8 mouse cellular contexts compared by ENCODE assay signal in genomic region chr15:95805022-95805471, GRCm38 (mm10). TPM values are rescaled to one million over a fixed set of nuclear protein-coding genes. Genes with fewer than 3 reads are reported as not detected.
DNase-seq lines count a peak whose midpoint lies in the region; ATAC-seq and TF ChIP-seq lines count a peak whose summit lies in the region.

No protein-coding gene starts in this region.

- H3K79me2 ChIP-seq in myocyte (ENCODE audit: control insufficient read depth, insufficient read depth): peaks cover 64% of the 10 kb centered on the region

- peaks cover 34% of the 10 kb centered on the region for H3K4me1 ChIP-seq in lung, embryonic 16.5 days (replicated peaks; ENCODE audit: control insufficient read depth, insufficient read depth, low read length)
- peaks cover 23% of the 10 kb centered on the region for H3K4me1 ChIP-seq in hindbrain, embryonic 14.5 days (replicated peaks; ENCODE audit: control insufficient read depth, insufficient read depth, low read length)
- peaks cover 13% of the 10 kb centered on the region; the same call in 1 of the 2 replicates for H3K4me1 ChIP-seq in forebrain, embryonic 14.5 days (ENCODE audit: control insufficient read depth, insufficient read depth, low read length)

- DNase-seq in lung, adult 18-20 months: no peak
- peak; percentile 67 for DNase-seq in adrenal gland, postnatal 10 days
- DNase-seq in hindbrain, embryonic 14.5 days (ENCODE audit: low spot score): no peak
- no peak for DNase-seq in right cerebral cortex, postnatal 14 days
- no peak for DNase-seq in spleen, postnatal 14 days (ENCODE audit: low spot score in 2 of 2)
- no peak for DNase-seq in forebrain, embryonic 14.5 days (ENCODE audit: low spot score)

- H3K9me3 ChIP-seq in lung, embryonic 16.5 days (ENCODE audit: control insufficient read depth, low read length): no peaks in the 10 kb centered on the region
- no peaks in the 10 kb centered on the region for H3K9me3 ChIP-seq in hindbrain, embryonic 14.5 days (ENCODE audit: control insufficient read depth, low read length)
- H3K9me3 ChIP-seq in forebrain, embryonic 14.5 days (replicated peaks; ENCODE audit: control insufficient read depth, low read length): no peaks in the 10 kb centered on the region

- H3K4me2 ChIP-seq in lung, embryonic 16.5 days (ENCODE audit: low read depth, low read length): no peak overlapping the region
- H3K4me2 ChIP-seq in hindbrain, embryonic 14.5 days (replicated peaks): no peak overlapping the region
- H3K4me2 ChIP-seq in myocyte (ENCODE audit: low read depth): peak overlapping the region; percentile 90
- H3K4me2 ChIP-seq in forebrain, embryonic 14.5 days (ENCODE audit: low read length): no peak overlapping the region

- H3K4me3 ChIP-seq in lung, embryonic 16.5 days (ENCODE audit: low read length): no peak overlapping the region
- H3K4me3 ChIP-seq in hindbrain, embryonic 14.5 days (replicated peaks; ENCODE audit: low read length): no peak overlapping the region
- peak overlapping the region; percentile 1 for H3K4me3 ChIP-seq in myocyte
- no peak overlapping the region for H3K4me3 ChIP-seq in forebrain, embryonic 14.5 days (ENCODE audit: low read depth, low read length)

- H3K36me3 ChIP-seq in lung, embryonic 16.5 days (ENCODE audit: control insufficient read depth, insufficient read depth, low read length): peaks cover 2% of the 10 kb centered on the region; the same call in 1 of the 2 replicates
- no peaks in the 10 kb centered on the region for H3K36me3 ChIP-seq in hindbrain, embryonic 14.5 days (replicated peaks; ENCODE audit: control insufficient read depth, insufficient read depth)
- H3K36me3 ChIP-seq in myocyte (ENCODE audit: control insufficient read depth, insufficient read depth): peaks cover 5% of the 10 kb centered on the region
- no peaks in the 10 kb centered on the region for H3K36me3 ChIP-seq in forebrain, embryonic 14.5 days (ENCODE audit: control insufficient read depth, insufficient read depth, low read length)

- TF ChIP-seq POLR2A in myocyte (IDR thresholded peaks at IDR 0.05; ENCODE audit: insufficient read length, low read depth): no peak

- no peak overlapping the region for H3K9ac ChIP-seq in lung, embryonic 16.5 days (ENCODE audit: low read length)
- no peak overlapping the region for H3K9ac ChIP-seq in hindbrain, embryonic 14.5 days
- H3K9ac ChIP-seq in forebrain, embryonic 14.5 days (ENCODE audit: low read length): no peak overlapping the region

- ATAC-seq in lung, embryonic 16.5 days (ENCODE audit: low read depth): no peak
- no peak for ATAC-seq in hindbrain, embryonic 14.5 days (ENCODE audit: low FRiP score)
- no peak for ATAC-seq in forebrain, embryonic 14.5 days

- H3ac ChIP-seq in myocyte (ENCODE audit: control insufficient read depth, insufficient read length): no peak overlapping the region

- peak overlapping the region; percentile 72 for H3K27ac ChIP-seq in lung, embryonic 16.5 days (ENCODE audit: low read length)
- H3K27ac ChIP-seq in hindbrain, embryonic 14.5 days: peak overlapping the region; percentile 6; the same call in 1 of the 2 replicates
- H3K27ac ChIP-seq in forebrain, embryonic 14.5 days (ENCODE audit: low read depth, low read length): no peak overlapping the region

- WGBS in lung, embryonic 16.5 days: 50% methylated on average over 5 of the region's 5 CpGs
- WGBS in hindbrain, embryonic 14.5 days: 67% methylated on average over 5 of the region's 5 CpGs
- 84% methylated on average over 5 of the region's 5 CpGs for WGBS in forebrain, embryonic 14.5 days

- H3K27me3 ChIP-seq in lung, embryonic 16.5 days (ENCODE audit: control insufficient read depth, insufficient read depth, low read depth, low read length): no peaks in the 10 kb centered on the region
- H3K27me3 ChIP-seq in hindbrain, embryonic 14.5 days (ENCODE audit: control insufficient read depth, insufficient read depth, low read length): no peaks in the 10 kb centered on the region
- H3K27me3 ChIP-seq in myocyte (ENCODE audit: control insufficient read depth, insufficient read depth, insufficient read length): no peaks in the 10 kb centered on the region
- H3K27me3 ChIP-seq in forebrain, embryonic 14.5 days (replicated peaks; ENCODE audit: control insufficient read depth, insufficient read depth, low read length): no peaks in the 10 kb centered on the region

TF ChIP-seq in myocyte, 11 proteins besides CTCF, POLR2A, EP300 and RAD21:
- TF ChIP-seq MAX (IDR thresholded peaks at IDR 0.05; ENCODE audit: low read depth) (peak; percentile 91), CEBPB (IDR thresholded peaks at IDR 0.05; ENCODE audit: insufficient read depth, poor library complexity, severe bottlenecking) (no peak), POLR2AphosphoS2 (IDR thresholded peaks at IDR 0.05; ENCODE audit: insufficient read length, low read depth) (no peak), SRF (IDR thresholded peaks at IDR 0.05; ENCODE audit: control insufficient read depth, insufficient read length, low read depth) (peak; percentile 38), MYOG (IDR thresholded peaks at IDR 0.05; ENCODE audit: control insufficient read depth in 1 of 3, insufficient read depth in 1 of 3, insufficient read length in 2 of 3, low read depth in 2 of 3) (peak in 1 of 3 experiments; percentile 85), USF1 (IDR thresholded peaks at IDR 0.05; ENCODE audit: low read depth) (peak; percentile 88), MYOD1 (IDR thresholded peaks at IDR 0.05; ENCODE audit: control insufficient read depth in 1 of 3, insufficient read length in 2 of 3, low read depth in 2 of 3) (peak in 2 of 3 experiments; percentile 69 to 78), TCF12 (IDR thresholded peaks at IDR 0.05; ENCODE audit: insufficient read depth, poor library complexity, severe bottlenecking) (peak; percentile 42), REST (IDR thresholded peaks at IDR 0.05; ENCODE audit: insufficient read depth, insufficient read length) (no peak), E2F4 (IDR thresholded peaks at IDR 0.05; ENCODE audit: insufficient read depth) (no peak), TCF3 (IDR thresholded peaks at IDR 0.05; ENCODE audit: insufficient read length, low read depth) (no peak)

RNA-seq across cellular contexts. Expression of gene Ano6, which starts 14.4 kb away (rescaled TPM):
- 50.8 and 53.2 TPM in 2 replicates for polyA plus RNA-seq in lung, embryonic 16.5 days (2015; fragmentation: Nextera tagmentation; extraction: Ambion mirVana)
- 10 to 100 TPM; 54.4 to 72.8 TPM for total RNA-seq in adrenal gland, postnatal 10 days (2021)
- 30.6 and 33.2 TPM in 2 replicates for polyA plus RNA-seq in hindbrain, embryonic 14.5 days (2014; fragmentation: Nextera tagmentation; extraction: Ambion mirVana)
- 54.5 TPM for polyA plus RNA-seq in myocyte (2012; fragmentation: generic; extraction: Trizol)
- polyA plus RNA-seq in forebrain, embryonic 14.5 days (2014; fragmentation: Nextera tagmentation; extraction: Ambion mirVana): 14.6 and 20.1 TPM in 2 replicates
